Mouse (Mus musculus) stomach, embryonic 16.5 days (tissue): ENCODE data around the gene Lrrfip2. TPM values are rescaled to one million over a fixed set of nuclear protein-coding genes. Genes with fewer than 3 reads are reported as not detected.
A peak's percentile ranks its signal among the peaks of the same experiment; 100 is the strongest.

Experiments used
- ATAC-seq: fragments of 200-750 bp; cut with Nextera tagmentation; 2 replicates; pipeline ENCODE4 v1.8.0; 2017; ENCODE audit warnings: moderate number of reproducible peaks, moderate TSS enrichment; ENCODE audit not compliant: insufficient read depth, low FRiP score
- H3K27ac ChIP-seq: fragments of 300-500 bp; sonication (generic); 2 replicates; pipeline ENCODE4 v1.5.1; 2014; ENCODE audit warnings: low read length
- H3K27me3 ChIP-seq: fragments of 300-500 bp; sonication (generic); 2 replicates; pipeline ENCODE4 v1.6.1; 2014; ENCODE audit warnings: low read length, control low read depth, mixed read lengths; ENCODE audit not compliant: control insufficient read depth, insufficient read depth
- H3K36me3 ChIP-seq: fragments of 300-500 bp; sonication (generic); 2 replicates; pipeline ENCODE4 v1.6.1; 2014; ENCODE audit warnings: low read length; ENCODE audit not compliant: control insufficient read depth, insufficient read depth
- H3K4me1 ChIP-seq: fragments of 300-500 bp; sonication (generic); 2 replicates; pipeline ENCODE4 v1.6.1; 2014; ENCODE audit warnings: low read length, control low read depth, mixed read lengths; ENCODE audit not compliant: control insufficient read depth, insufficient read depth
- H3K4me2 ChIP-seq: fragments of 300-500 bp; sonication (generic); 2 replicates; pipeline ENCODE4 v1.6.1; 2014; ENCODE audit warnings: low read depth, low read length, mixed read lengths
- H3K4me3 ChIP-seq: fragments of 300-500 bp; sonication (generic); replicated peaks from 2 replicates; pipeline ENCODE4 v1.5.1; 2014; ENCODE audit warnings: mild to moderate bottlenecking, low read length
- H3K9ac ChIP-seq: fragments of 300-500 bp; sonication (generic); 2 replicates; pipeline ENCODE4 v1.6.1; 2014; ENCODE audit warnings: low read length
- H3K9me3 ChIP-seq: fragments of 300-500 bp; sonication (generic); replicated peaks from 2 replicates; pipeline ENCODE4 v1.6.1; 2016; ENCODE audit warnings: low read length, control low read depth; ENCODE audit not compliant: control insufficient read depth
- WGBS: fragments of 180-500 bp; shearing (Covaris S2); extraction: QIAGEN DNeasy Blood & Tissue Kit; methylation state at CpG from one replicate; pipeline ENCODE4 v1.1.7; 2014; 5-methylcytosine and 5-hydroxymethylcytosine counted together
- polyA plus RNA-seq: library from polyadenylated mRNA; unstranded; fragments of >200 nt; fragmentation: Nextera tagmentation; extraction: Ambion mirVana; gene quantifications from 2 replicates; pipeline ENCODE4 v1.2.1, GENCODE M21; 2015

Lrrfip2 gene
- polyA plus RNA-seq, 1 experiment from 2014 or later: 34.9 TPM

- no peak overlapping the region for H3K27ac ChIP-seq
- H3K36me3 ChIP-seq: peaks cover 5% of the 10 kb centered on the region; the same call in 1 of the 2 replicates
- no peak overlapping the region for H3K4me3 ChIP-seq
- WGBS: 87% methylated on average over 4 of the region's 4 CpGs
- H3K4me2 ChIP-seq: no peak overlapping the region
- no peak overlapping the region for H3K9ac ChIP-seq
- no peak for ATAC-seq
- no peaks in the 10 kb centered on the region; the same call in 1 of the 2 replicates for H3K4me1 ChIP-seq
- no peaks in the 10 kb centered on the region for H3K9me3 ChIP-seq
- H3K27me3 ChIP-seq: no peaks in the 10 kb centered on the region
These were observed 93.0 kb downstream of the Lrrfip2 start for GRCm38 (mm10) chr9:111210412-111210811.

DNA sequence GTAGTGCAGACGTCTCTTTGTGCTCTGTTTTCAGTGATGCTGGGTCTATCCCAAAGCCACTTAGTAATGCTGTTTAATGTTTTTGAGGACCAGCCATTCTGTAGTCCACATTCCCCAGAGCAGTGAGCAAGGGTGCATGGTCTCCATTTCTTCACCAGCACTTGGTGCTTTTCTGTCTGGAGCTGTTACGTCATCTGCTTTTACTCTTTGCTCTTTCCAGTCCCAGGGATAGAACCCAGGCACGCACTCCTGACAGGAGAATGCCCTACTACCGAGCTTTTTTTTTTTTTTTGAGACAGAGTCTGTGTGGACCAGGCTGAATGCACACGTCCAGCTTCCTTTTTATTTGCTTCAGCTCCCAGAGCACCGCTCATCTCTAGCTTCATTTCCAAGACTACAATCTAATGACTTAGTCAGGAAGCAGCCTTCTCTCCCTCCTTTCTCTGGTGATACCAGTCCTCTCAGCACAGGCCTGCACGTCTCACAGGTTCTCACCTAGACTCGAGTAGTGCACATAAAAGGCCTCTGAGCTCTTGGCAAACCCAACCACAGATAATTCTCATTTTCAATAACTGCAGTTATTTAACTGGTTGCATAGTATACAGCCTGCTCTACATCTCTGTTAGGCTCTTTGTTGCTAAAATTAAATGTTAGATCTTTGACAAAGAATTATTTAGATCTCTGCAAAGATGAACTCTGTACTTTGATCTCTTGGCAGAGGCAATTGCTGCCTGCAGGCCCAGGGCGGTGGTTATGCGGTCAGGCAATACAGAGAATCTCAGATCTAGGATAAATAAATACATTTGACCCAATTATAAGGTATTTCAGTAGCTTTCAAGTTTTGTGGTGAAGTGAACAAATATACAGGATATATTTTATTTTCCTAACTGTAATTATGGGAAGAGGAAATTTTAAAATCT is 94.0 kb downstream of the Lrrfip2 start:
- Histone ChIP-seq H3K27me3 (no peaks in the 10 kb centered on the region), H3K27ac (no peak overlapping the region), H3K4me2 (no peak overlapping the region), H3K9ac (no peak overlapping the region), H3K36me3 (no peaks in the 10 kb centered on the region), H3K4me3 (no peak overlapping the region), H3K4me1 (no peaks in the 10 kb centered on the region; the same call in 1 of the 2 replicates), H3K9me3 (no peaks in the 10 kb centered on the region)
- ATAC-seq: no peak
- 70% methylated on average over 10 of the region's 10 CpGs for WGBS

DNA sequence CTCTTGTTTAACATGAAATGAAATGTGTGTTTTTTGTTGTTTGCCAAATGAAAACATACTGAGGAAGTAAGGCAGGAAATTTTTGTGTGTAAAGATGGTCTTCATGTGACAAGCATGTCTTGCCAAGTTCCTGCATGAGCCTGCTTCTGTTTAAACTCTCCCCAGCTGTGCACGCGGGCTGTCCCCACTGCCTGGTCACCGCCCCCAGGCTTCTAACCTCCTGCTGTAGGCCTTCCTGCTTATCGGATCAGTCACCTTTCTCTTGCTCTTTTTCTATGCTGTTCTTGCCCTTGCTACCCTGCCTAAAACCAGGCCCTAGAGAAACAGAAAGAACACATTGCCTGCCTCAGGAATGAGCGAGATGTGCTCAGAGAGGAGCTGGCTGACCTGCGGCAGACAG is 96.1 kb downstream of the Lrrfip2 start:
- H3K4me2 ChIP-seq: no peak overlapping the region
- H3K27me3 ChIP-seq: no peaks in the 10 kb centered on the region
- no peaks in the 10 kb centered on the region; the same call in 1 of the 2 replicates for H3K4me1 ChIP-seq
- H3K36me3 ChIP-seq: 0 out of 2 replicates have a peak, but pooled peaks cover 3% of the 10 kb centered on the region
- H3K9me3 ChIP-seq: no peaks in the 10 kb centered on the region
- no peak overlapping the region for H3K9ac ChIP-seq
- H3K27ac ChIP-seq: peak overlapping the region; percentile 52; the same call in 1 of the 2 replicates
- H3K4me3 ChIP-seq: no peak overlapping the region
- no peak for ATAC-seq
- 49% methylated on average over 6 of the region's 6 CpGs for WGBS

DNA sequence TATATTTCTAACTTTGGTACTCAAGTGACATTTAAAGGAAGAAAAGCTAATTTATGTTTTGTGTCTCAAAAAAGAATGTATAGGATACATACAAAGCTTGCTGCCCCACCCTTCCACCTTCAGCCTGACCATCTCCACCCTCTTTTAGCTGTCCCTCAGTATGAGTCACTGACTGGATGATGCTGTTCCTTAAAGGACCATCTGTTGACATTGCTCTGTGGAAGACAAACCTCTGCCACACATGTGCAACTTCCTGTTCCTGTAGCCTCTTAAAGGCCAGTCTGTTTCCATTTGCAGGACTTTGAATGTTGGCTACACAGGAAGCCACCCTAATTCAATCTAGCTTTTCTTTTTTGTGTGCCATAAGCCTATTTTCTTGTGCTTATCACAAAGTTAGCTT is 99.0 kb downstream of the Lrrfip2 start:
- ATAC-seq: no peak
- Histone ChIP-seq H3K4me2 (no peak overlapping the region), H3K4me3 (no peak overlapping the region), H3K9ac (no peak overlapping the region), H3K27me3 (no peaks in the 10 kb centered on the region), H3K4me1 (no peaks in the 10 kb centered on the region; the same call in 1 of the 2 replicates), H3K9me3 (no peaks in the 10 kb centered on the region), H3K36me3 (0 out of 2 replicates have a peak, but pooled peaks cover 6% of the 10 kb centered on the region), H3K27ac (no peak overlapping the region)

GRCm38 (mm10) chr9:111220551-111221080 is 103.2 kb downstream of the Lrrfip2 start:
- ATAC-seq: no peak
- no peak overlapping the region for H3K4me3 ChIP-seq
- H3K9me3 ChIP-seq: no peaks in the 10 kb centered on the region
- H3K27ac ChIP-seq: no peak overlapping the region
- no peak overlapping the region for H3K4me2 ChIP-seq
- H3K9ac ChIP-seq: no peak overlapping the region
- 0 out of 2 replicates have a peak, but pooled peaks cover 6% of the 10 kb centered on the region for H3K36me3 ChIP-seq
- H3K4me1 ChIP-seq: no peaks in the 10 kb centered on the region
- no peaks in the 10 kb centered on the region for H3K27me3 ChIP-seq
- 89% methylated on average over 5 of the region's 5 CpGs for WGBS

DNA sequence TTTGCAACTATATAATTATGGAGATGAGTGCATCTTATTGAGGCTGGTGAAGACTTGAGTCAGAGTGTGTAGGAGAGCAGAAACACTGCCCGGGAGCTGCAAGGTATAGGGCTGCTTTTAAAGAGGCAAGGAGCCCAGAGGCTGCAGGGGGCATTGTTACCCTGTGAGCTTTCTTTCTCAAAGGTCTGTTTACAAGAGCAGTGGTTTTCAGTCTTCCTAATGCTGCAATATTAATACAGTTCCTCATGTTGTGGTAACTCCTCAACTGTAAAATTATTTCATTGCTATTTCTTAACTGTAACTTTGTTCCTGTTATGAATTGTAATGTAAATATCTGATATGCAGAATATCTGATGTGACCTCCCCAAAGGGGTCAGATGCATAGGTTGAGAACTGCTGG is 104.2 kb downstream of the Lrrfip2 start:
- 0 out of 2 replicates have a peak, but pooled peaks cover 6% of the 10 kb centered on the region for H3K36me3 ChIP-seq
- WGBS: 94% methylated on average over 1 of the region's 1 CpGs
- H3K9ac ChIP-seq: no peak overlapping the region

DNA sequence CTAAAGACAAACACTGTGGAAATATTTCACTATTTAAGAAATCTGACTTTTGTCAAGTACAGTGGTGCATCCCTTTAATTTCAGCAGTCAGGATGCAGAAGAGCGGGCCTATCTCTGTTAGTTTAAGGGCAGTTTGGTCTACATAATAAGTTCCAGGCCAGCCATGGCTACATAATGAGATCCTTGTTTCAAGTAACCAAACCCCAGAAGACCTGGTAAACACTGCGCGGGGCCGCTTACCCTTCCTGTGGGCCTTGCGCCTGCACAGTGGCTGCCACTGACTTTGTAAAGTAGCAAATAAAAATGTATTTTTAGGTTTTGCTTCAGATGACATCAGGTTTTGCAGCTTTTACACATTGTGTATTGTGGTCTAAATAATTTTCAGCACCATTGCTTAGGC is 106.0 kb downstream of the Lrrfip2 start:
- no peaks in the 10 kb centered on the region for H3K4me1 ChIP-seq
- no peak for ATAC-seq
- H3K36me3 ChIP-seq: 0 out of 2 replicates have a peak, but pooled peaks cover 4% of the 10 kb centered on the region
- H3K4me3 ChIP-seq: no peak overlapping the region
- WGBS: 97% methylated on average over 5 of the region's 5 CpGs
- no peaks in the 10 kb centered on the region for H3K9me3 ChIP-seq
- H3K27me3 ChIP-seq: no peaks in the 10 kb centered on the region
- no peak overlapping the region for H3K27ac ChIP-seq
- H3K9ac ChIP-seq: no peak overlapping the region
- no peak overlapping the region for H3K4me2 ChIP-seq

More for the DNA sequence above, 104.2 kb downstream of the Lrrfip2 start:
- H3K4me1 ChIP-seq: no peaks in the 10 kb centered on the region
- H3K27me3 ChIP-seq: no peaks in the 10 kb centered on the region
- no peak overlapping the region for H3K4me2 ChIP-seq
- no peak overlapping the region for H3K4me3 ChIP-seq
- ATAC-seq: no peak
- H3K9me3 ChIP-seq: no peaks in the 10 kb centered on the region
- no peak overlapping the region for H3K27ac ChIP-seq

DNA sequence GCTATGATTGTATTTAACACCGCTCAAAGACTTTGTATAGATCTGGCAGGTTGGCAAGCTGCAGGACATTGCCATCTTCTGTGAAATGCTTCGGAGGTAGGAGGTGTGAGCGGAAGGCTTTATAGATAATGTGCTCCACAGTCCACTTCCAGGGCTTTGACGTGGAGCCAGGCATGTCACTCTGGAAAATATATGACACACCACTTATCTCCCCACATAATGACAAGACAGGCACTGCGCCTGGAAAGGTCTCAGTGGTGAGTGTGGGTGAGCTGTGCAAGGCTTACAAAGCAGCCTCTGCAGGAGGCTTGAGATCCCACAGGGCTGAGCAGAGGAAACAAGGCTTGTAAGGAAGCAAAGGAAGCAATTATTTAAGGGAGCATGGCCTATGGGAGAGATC is 111.1 kb downstream of the Lrrfip2 start:
- Histone ChIP-seq H3K36me3 (0 out of 2 replicates have a peak, but pooled peaks cover 15% of the 10 kb centered on the region), H3K27ac (no peak overlapping the region), H3K9ac (no peak overlapping the region), H3K4me1 (no peaks in the 10 kb centered on the region), H3K27me3 (no peaks in the 10 kb centered on the region), H3K9me3 (no peaks in the 10 kb centered on the region), H3K4me2 (no peak overlapping the region), H3K4me3 (no peak overlapping the region)
- 85% methylated on average over 5 of the region's 5 CpGs for WGBS
- no peak for ATAC-seq

DNA sequence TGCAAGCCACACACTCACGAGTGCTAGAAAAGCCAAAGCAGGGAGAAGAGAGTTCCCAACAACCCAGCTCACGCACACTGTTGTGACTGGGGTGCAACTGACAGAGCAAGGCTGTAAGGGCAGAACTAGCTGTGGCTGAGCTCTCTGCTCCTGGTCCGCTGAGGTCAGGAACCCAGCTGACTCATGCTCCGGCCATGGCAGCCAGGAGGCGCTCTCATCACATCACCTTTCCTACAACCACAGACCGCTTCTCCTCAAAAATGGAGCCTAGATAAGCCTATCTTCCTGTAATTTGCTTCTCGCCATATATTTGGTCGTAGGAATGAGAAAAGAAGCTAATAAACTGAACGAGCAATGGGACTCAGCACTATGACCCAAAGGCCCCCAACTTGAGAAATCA is 117.3 kb downstream of the Lrrfip2 start:
- no peak for ATAC-seq
- no peak overlapping the region for H3K27ac ChIP-seq
- H3K36me3 ChIP-seq: peaks cover 23% of the 10 kb centered on the region
- no peaks in the 10 kb centered on the region for H3K9me3 ChIP-seq
- H3K4me3 ChIP-seq: no peak overlapping the region
- H3K9ac ChIP-seq: no peak overlapping the region
- 90% methylated on average over 9 of the region's 9 CpGs for WGBS
- H3K27me3 ChIP-seq: no peaks in the 10 kb centered on the region
- no peak overlapping the region for H3K4me2 ChIP-seq
- no peaks in the 10 kb centered on the region for H3K4me1 ChIP-seq
